Mouse (Mus musculus): ENCODE data around the gene Alg9. TPM values are rescaled to one million over a fixed set of nuclear protein-coding genes. Genes with fewer than 3 reads are reported as not detected.
A peak's percentile ranks its signal among the peaks of the same experiment; 100 is the strongest.

Alg9 gene
- total RNA-seq, 1 experiment from 2014 or later: 18.2 TPM

GRCm38 (mm10) chr9:50752054-50752602, 22.7 kb upstream of the Alg9 start, which contains the start of gene Hspb2:
Gene Hspb2, minus strand, starts transcription at chr9:50752354.
- ATAC-seq (replicated peaks in 1 of 2; ENCODE audit: insufficient read depth in 1 of 2, low FRiP score in 2 of 2, low TSS enrichment in 1 of 2, low read depth in 1 of 2, poor library complexity in 2 of 2, severe bottlenecking in 2 of 2): no peak

GRCm38 (mm10) chr9:50752784-50753615, 21.8 kb upstream of the Alg9 start:
- ATAC-seq (replicated peaks in 1 of 2; ENCODE audit: insufficient read depth in 1 of 2, low FRiP score in 2 of 2, low TSS enrichment in 1 of 2, low read depth in 1 of 2, poor library complexity in 2 of 2, severe bottlenecking in 2 of 2): no peak

DNA sequence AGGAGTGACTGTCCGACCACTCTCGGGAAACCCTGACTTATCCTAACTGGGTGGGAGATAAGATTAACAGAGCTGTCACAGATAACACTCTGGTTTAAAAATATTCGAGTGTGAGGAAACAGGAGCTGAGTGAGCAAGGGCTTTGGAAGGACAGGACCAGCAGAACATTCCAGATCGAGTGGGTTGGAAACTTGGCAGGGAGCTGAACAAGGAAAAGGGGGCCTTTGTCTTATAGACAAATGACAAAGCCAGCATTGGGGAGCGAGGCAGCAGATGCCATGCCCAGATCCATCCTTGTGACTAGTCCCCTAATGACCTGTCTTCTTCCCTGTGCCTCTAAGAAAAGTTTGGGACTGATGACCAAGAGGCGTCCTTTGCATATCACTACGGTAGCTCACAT, 20.9 kb upstream of the Alg9 start:
- ATAC-seq (replicated peaks in 1 of 2; ENCODE audit: insufficient read depth in 1 of 2, low FRiP score in 2 of 2, low TSS enrichment in 1 of 2, low read depth in 1 of 2, poor library complexity in 2 of 2, severe bottlenecking in 2 of 2): no peak

DNA sequence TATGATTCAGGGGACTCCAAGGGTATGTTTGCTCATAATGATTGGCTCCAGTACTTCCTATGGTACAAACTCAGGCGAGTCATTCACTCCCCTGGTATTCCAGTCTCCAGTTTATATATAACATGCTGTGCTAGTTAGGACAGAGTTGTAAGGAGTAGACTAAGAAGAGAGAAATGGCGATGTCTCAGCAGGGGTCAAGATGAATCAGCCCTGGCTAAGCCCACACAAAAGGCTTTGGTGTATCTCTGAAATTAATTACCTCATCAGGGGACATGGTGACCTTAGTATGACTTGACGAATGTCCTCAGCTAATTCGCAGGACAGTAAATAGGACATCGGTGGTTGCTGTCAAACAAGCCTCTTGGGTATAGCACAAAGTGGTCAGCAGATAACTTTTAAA, 18.1 kb upstream of the Alg9 start:
- ATAC-seq (replicated peaks in 1 of 2; ENCODE audit: insufficient read depth in 1 of 2, low FRiP score in 2 of 2, low TSS enrichment in 1 of 2, low read depth in 1 of 2, poor library complexity in 2 of 2, severe bottlenecking in 2 of 2): no peak

DNA sequence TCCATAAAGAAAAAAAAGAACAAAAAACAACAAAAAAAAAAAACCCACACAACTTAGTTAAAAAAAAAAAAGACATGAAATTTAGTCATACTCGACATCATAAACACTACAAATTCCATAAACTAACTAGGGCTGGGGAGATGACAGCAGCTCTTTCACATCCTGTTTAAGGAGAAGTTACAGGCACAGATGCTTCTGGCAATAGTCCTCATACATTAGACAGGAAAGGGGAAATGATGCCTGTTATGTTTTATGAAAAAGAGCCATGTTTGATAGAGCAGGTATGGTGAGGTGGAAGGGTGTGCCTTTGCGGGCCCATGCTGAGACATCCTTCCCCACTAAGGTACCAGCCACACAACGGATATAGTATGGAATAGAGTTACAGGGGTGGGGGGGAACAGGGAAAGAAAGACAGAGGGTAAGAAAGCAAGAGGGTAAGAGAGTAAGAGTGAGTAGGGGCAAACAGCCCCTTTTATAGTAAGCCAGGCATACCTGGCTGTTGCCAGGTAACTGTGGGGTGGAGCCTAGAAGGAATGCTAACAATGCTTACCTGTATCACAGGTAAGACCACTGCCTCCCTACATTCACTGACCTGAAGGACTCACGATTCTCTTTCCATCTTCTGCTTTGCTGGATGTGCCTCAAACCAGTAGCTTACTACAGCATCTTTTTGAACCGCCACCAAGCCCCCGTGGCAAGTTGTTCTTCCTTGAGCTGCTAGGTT, 13.1 kb upstream of the Alg9 start:
- no peak for ATAC-seq (replicated peaks in 1 of 2; ENCODE audit: insufficient read depth in 1 of 2, low FRiP score in 2 of 2, low TSS enrichment in 1 of 2, low read depth in 1 of 2, poor library complexity in 2 of 2, severe bottlenecking in 2 of 2)

DNA sequence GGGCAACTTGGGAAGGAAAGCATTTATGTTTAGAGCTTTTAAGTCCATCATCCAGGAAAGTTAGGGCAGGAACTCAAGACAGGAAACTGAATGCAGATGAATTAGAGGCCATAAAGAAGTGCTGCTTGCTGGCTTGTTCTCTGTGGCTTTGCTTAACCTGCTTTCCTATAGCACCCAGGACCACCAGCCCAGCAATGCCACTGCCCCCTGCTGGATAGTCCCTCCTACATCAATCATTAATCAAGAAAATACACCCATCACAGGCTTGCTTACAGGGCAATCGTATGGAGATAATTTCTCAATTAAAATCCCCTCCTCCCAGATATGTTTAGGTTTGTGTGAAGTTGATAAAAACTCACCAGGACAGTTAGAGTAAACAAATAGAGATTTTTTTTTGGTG, 11.5 kb upstream of the Alg9 start:
- ATAC-seq (replicated peaks in 1 of 2; ENCODE audit: insufficient read depth in 1 of 2, low FRiP score in 2 of 2, low TSS enrichment in 1 of 2, low read depth in 1 of 2, poor library complexity in 2 of 2, severe bottlenecking in 2 of 2): no peak

DNA sequence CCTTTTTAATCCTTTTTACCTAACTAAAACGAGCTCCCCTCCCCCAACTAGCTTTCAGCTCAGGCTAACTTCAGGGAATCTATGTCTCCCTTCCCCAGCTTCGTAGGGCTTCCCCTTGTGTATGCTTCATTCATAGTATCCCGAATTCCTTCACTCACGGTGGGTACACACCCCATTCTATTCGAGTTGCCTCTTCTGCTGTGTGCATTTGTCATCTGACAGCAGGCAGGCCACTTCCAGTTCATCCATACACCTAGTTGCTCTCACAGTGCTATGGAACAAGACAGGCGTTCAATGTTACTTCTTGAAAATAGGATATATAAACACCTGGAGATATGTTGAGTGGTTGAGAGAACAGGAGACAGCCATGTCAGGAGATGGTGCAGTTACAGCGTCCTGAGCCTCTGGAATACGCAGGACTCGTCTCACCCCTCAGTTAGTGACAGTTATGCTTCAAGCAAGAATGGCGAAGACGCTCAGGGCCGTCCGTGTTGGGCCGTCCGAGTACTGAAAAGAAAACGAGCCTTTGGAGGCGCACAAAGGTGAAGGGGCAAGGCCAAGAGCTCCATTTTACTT, 7.2 kb upstream of the Alg9 start:
- ATAC-seq (replicated peaks in 1 of 2; ENCODE audit: insufficient read depth in 1 of 2, low FRiP score in 2 of 2, low TSS enrichment in 1 of 2, low read depth in 1 of 2, poor library complexity in 2 of 2, severe bottlenecking in 2 of 2): peak; percentile 2 to 6; a peak in 1 of 4 replicates

DNA sequence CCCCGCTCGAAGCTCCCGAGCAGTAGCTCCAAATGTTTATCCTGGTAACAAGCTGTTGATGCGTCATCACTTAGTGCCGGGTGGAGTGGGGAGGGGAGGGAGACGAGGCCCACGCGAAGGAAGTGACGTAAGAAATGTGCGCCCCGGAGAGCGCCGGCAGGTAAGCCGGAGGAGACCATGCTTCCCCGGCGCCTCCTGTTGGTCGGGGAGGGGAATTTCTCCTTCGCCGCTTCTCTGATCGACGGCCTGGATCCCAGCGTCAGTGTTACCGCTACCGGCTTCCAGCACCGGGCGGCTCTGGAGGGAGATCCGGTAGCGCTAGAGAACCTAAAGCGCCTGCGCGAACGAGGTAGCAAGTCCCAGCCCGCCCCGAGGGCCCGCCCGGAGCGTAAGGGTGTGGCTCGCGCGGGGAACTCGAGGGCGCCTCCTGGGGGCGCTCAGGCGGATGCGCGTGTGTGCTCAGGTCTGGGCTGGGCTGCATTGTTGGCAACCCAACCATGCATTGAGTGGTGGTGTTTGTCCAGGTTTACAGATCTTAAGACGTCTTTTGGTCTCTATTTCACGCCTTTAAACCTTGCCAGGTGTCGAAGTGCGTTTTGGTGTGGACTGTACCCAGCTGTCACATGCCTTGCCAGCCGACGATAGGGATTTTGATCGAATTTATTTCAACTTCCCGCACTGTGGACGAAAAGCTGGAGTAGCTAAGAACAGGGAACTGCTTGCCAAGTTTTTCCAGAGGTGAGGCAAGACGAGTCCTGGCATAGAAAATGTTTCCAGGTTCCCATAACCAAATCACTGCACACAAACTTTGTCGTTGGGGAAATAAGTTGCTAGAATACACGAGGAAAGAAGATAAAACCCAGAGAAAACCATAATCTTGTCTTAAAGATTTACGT, 6.5 kb upstream of the Alg9 start, which contains the start of gene Fdxacb1:
TSS of gene Fdxacb1 (plus strand) at position 130 of the 896 bp plus-strand sequence.
- ATAC-seq (replicated peaks in 1 of 2; ENCODE audit: insufficient read depth in 1 of 2, low FRiP score in 2 of 2, low TSS enrichment in 1 of 2, low read depth in 1 of 2, poor library complexity in 2 of 2, severe bottlenecking in 2 of 2): peak; percentile 92 to 96

GRCm38 (mm10) chr9:50770011-50770410, 4.8 kb upstream of the Alg9 start:
- ATAC-seq (replicated peaks in 1 of 2; ENCODE audit: insufficient read depth in 1 of 2, low FRiP score in 2 of 2, low TSS enrichment in 1 of 2, low read depth in 1 of 2, poor library complexity in 2 of 2, severe bottlenecking in 2 of 2): no peak

DNA sequence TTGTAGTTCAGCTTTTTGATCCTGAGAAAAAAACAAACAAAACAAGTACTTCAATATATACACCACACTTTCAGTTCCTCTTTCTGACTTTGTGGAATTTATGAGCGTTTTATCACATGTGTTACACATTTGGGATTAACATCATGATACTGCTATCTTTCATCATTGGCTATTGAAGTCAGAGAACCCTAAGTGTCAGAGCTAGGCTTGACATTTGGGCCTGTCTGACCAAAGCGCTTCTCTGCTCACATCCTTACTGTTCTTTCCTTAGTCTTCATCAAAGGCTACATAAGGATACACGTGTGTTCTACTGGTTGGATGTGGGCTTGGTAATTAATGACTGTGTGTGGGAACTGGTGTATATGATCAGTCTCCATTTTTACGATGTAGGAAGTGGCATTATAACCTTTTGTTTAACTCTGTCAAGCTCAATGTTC, 775 bp upstream of the Alg9 start:
- ATAC-seq (replicated peaks in 1 of 2; ENCODE audit: insufficient read depth in 1 of 2, low FRiP score in 2 of 2, low TSS enrichment in 1 of 2, low read depth in 1 of 2, poor library complexity in 2 of 2, severe bottlenecking in 2 of 2): peak; percentile 51 to 62

GRCm38 (mm10) chr9:50775662-50776126, 875 bp downstream of the Alg9 start:
- ATAC-seq (replicated peaks in 1 of 2; ENCODE audit: insufficient read depth in 1 of 2, low FRiP score in 2 of 2, low TSS enrichment in 1 of 2, low read depth in 1 of 2, poor library complexity in 2 of 2, severe bottlenecking in 2 of 2): peak; percentile 17 to 42; a peak in 1 of 4 replicates

- ATAC-seq (replicated peaks in 1 of 2; ENCODE audit: insufficient read depth in 1 of 2, low FRiP score in 2 of 2, low TSS enrichment in 1 of 2, low read depth in 1 of 2, poor library complexity in 2 of 2, severe bottlenecking in 2 of 2): no peak
Measured at GRCm38 (mm10) chr9:50776162-50776760, 1.4 kb downstream of the Alg9 start.

DNA sequence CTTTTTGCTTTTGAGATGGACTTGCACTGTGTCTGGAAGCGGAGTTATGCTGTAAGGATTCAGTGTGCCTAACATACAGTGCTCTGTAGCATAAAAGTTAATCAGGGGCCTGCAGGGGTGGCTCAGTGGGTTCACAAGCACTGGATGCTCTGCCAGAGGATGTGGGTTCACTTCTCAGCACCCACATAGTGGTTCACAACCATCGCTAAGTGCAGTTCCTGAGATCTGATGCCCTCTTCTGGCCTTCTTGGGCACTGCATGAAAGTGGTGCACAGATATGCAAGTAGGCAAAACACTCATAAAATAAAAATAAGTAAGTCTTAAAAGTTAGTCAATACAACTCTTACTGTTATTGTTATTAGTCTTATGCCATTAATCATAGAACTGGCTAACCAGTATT, 7.3 kb downstream of the Alg9 start:
- peak in 1 of 2 experiments; percentile 53; a peak in 1 of 4 replicates for ATAC-seq (replicated peaks in 1 of 2; ENCODE audit: insufficient read depth in 1 of 2, low FRiP score in 2 of 2, low TSS enrichment in 1 of 2, low read depth in 1 of 2, poor library complexity in 2 of 2, severe bottlenecking in 2 of 2)

- no peak for ATAC-seq (replicated peaks in 1 of 2; ENCODE audit: insufficient read depth in 1 of 2, low FRiP score in 2 of 2, low TSS enrichment in 1 of 2, low read depth in 1 of 2, poor library complexity in 2 of 2, severe bottlenecking in 2 of 2)
Measured at GRCm38 (mm10) chr9:50795266-50795665, 20.4 kb downstream of the Alg9 start.

- ATAC-seq (replicated peaks in 1 of 2; ENCODE audit: insufficient read depth in 1 of 2, low FRiP score in 2 of 2, low TSS enrichment in 1 of 2, low read depth in 1 of 2, poor library complexity in 2 of 2, severe bottlenecking in 2 of 2): no peak
Measured at GRCm38 (mm10) chr9:50796776-50797175, 22.0 kb downstream of the Alg9 start.

DNA sequence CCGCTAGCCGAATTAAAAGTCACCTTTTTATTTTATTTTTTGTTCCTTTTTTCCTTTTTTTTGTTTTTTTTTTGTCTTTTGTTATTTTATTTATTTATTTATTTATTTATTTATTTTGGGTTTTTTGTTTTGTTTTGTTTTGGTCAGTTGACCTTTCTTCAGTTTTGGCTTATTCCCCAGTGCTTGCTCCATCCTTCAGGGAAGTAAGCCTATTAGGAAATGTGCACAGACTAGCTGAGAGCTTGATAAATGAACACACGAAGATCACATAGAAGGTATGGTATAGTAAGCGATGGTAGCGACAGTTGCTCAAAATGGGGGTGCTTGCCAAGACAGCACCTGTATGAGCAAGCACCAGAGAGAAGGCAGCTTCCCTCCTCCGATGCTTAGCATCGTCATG, 22.8 kb downstream of the Alg9 start:
- ATAC-seq (replicated peaks in 1 of 2; ENCODE audit: insufficient read depth in 1 of 2, low FRiP score in 2 of 2, low TSS enrichment in 1 of 2, low read depth in 1 of 2, poor library complexity in 2 of 2, severe bottlenecking in 2 of 2): no peak
